Mouse (Mus musculus) adrenal gland, adult (tissue): Measurements from ENCODE around the gene Itfg1.
"Not testable (repeated sequence)": the region's sequence is repeated elsewhere in the genome, so short reads cannot be mapped to it uniquely, and the experiment has no call there.

Experiments
- DNase-seq, 2 experiments: peaks; one replicate each; pipeline ENCODE4 v3.0.0; 2022 to 2023; ENCODE audit warnings: low spot score in 1 of 2; ENCODE audit not compliant: inconsistent age in 2 of 2

The Itfg1 gene

DNA sequence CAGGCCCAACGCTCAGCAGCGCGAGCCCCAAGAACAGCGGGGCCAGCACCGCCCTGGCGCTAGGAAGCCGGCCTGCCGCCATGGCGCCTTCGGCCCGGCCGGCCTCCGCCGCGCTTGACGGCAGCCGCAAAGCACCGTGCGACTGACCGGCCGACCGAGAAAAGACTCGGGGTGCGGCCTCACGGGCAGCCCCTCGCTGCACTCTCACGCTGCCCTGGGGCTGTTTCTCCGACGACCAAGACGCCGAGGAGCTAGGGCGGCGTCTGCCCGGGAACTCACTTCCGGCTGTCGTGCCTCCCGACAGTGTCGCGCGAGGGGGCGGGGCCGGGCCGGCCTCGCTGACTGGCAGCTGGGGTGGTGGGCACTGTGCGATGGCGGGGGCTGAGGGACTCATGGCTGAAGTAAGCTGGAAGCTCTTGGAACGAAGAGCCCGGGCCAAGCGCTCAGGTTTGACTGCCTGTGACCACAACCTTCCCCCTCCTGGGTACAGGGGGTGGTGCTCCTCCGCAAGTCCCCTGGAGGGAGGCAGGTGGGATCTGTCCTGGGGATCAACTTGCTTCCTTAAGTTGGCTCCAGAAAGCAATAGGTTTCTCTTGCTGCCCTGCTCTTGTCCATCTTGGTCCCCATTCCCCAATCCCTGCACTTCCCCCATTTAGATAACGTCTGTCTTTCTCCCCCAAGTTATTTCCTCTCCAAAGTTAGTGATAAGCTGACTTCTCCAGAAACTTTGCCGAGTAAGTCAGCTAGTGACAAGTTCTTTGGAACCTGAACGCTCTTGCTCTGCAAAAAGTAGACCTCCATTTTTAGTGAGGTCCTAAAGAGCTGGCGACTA lies at the start of gene Itfg1, which contains the start of gene Phkb:
TSS of gene Itfg1 (minus strand) at position 265 of the 832 bp plus-strand sequence.
TSS of gene Phkb (plus strand) at position 303 of the 832 bp plus-strand sequence.
- DNase-seq = peak; percentile 92 to 98

DNA sequence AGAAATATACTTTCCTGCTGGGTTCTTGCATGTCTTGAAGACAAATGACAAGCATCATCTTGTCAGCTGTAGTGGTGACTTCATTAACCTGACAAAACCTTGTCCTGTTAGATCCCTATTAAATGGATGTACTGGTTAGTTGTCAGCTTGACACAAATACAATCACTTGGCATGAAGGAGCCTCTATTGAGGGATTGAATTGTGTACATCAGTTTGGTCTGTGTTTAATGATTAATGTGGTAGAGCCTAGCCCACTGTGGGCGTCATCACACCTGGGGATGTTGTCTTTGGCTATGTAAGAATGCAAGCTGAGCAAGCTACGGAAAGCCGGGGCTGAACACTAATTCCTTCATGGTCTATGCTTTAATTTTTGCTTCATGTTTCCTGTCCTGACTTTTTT lies 44.1 kb upstream of the Itfg1 start:
- no peak for DNase-seq

DNA sequence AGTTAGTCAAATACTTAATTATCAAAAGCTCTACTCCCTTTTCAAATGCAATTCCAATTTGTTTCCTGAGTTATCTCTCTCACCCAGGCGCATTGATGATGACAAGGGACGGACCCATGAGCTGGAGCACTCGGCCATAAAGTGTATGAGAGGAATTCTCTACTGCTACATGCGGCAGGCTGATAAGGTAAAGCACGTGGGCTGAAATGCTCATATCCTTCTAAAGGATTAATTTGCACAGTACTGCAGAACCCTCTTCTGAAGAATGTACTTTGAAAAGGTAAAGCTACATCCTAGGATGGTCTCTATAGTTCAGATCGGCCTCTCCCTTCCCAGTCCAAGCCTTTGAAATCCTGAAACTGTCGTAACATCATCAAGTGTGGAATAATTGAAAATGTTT lies 38.9 kb upstream of the Itfg1 start:
- DNase-seq = no peak

DNA sequence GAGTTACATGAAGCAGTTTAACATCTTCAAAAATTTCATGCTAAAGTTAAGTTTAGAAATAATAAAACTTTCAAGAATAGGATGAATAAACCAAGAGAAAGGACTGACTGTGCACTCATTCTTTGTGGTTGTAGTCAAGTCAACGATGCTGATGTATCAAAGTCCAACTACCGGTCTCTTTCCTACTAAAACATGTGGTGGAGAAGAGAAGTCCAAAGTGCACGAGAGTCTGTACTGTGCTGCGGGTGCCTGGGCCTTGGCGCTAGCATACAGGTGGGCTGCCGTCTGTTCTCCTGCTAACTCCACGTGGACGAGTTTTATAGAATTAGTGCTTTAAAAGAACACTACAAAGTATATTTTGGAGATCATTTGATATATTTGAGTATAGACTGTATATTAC lies 37.3 kb upstream of the Itfg1 start:
- no peak for DNase-seq

DNA sequence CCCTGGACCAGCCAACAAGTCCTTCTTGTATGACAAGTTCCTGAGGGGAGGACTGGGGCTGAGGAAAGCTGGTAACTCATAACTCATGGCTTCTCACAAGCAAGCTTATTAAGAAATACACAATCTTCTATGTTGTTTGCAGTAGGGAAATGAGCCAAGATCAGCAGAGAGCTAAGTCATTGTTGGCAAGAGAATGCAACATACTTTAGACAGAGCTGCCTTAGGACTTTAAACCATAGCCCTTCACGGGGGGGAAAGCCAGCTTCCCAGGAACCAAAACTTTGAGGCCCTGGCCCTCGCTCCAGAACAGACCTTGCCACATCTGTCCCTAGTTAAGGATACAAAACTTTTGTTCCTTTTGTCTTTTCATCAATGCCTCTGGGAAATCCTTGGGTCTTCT lies 30.9 kb upstream of the Itfg1 start:
- peak in 1 of 2 experiments; percentile 62 for DNase-seq

DNA sequence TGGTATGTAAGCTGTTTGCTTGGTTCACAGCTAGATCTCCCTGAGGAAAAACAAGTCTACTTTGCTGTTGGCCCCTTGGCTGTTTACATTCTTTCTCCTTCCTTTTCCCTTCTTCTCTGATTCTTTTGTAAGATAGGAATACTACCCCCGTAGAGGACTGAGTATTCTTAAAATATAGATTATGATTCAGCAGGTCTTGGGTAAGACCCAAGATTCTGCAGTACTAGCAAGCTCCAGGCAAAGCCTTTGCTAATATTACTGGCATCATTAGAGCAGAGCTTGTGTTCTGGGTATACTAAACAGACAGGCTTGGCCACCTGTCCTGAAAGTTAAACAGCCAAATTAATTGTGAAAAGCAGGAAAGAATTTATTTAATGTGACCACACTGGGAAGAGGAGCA lies 21.7 kb upstream of the Itfg1 start:
- DNase-seq = no peak

DNA sequence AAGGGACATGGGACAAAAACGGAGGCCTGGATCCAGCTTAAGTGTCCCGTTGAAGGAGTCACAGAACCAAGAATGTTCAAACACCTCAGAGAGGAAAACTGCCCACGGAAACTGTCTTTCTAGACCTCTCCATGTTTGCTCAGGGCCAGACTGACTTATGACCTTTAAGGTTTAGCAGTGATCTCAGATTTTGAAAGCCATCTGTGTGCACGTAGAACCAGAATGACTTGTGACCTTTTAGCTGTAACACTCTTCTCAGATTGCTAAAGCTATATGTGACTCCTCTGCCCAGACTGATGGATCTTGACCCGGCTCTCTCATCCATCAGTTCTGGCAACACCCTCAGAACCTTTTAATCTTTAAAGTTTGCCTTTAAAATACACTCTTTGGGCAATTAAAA lies 19.9 kb upstream of the Itfg1 start:
- DNase-seq = peak in 1 of 2 experiments; percentile 31

DNA sequence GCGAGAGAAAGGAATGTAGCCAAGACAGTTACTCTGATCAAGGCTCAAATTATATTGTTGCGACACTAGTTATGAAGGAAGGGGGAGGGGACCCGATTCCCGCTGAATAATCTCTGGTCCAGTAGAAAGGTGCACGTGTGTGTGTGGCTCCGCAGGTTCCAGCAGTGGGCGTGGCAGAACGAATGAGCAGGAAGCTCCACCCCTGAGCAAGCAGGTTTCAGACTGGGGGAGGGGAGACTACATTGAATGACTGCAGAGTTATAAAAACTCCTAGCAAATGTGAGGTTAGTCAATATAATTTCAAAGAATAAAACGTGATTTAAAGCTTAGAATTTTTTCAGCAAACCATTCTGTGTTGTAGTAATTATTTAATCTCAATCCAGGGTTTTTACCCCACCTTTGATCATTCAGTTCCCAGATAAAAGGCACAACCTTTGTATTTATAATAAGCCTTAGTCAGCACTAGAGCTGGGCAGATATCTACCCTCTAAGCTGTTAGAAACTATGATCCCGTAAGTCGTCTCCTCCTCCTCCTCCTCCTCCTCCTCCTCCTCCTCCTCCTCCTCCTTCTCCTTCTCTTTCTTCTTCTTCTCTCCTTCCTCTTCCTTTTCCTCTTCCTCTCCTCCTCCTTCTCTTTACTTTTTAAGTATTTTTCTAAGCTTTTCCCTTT lies 16.6 kb upstream of the Itfg1 start:
- not testable (repeated sequence) for DNase-seq

DNA sequence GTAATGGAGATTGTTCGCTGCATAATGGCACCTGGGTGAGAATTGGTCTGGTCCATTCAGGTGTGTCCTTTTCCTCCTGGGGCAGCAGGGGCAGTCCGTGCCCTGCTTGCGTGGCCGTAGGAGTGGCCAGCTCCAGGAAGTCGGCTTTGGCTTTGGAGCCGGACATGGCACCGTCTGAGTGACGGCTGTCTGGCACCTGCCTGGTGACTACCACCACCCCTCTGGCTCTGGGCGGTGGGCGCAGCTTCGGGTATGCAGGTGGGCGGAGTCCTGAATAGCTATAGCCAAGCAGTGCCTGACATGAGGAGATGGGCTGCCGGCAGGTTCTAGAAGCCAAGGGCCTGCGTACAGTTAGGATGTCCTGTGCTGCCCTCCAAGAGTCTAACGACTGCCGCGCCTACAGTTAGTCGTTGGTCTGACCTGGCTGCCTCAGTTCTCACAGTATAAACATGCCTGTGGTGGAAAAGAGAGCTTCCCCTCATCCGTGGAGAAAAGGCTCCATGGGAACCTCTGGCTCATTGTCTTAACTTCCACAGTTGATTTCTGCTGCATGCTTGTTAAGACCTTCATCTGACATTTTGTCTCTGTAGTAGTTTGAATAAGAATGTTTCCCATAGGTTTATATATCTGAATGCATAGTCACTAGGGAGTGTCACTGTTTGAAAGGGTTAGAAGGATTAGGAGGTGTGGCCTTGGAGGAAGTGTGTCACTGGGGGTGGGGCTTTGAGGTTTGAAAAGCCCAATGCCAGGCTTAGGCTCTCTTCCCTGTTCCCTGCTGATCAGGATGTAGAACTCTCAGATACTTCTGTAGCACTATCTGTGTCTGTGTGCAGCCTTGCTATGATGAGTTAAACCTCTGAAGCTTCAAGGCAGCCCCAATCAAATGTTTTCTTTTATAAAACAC lies 13.8 kb upstream of the Itfg1 start:
- DNase-seq = no peak

DNA sequence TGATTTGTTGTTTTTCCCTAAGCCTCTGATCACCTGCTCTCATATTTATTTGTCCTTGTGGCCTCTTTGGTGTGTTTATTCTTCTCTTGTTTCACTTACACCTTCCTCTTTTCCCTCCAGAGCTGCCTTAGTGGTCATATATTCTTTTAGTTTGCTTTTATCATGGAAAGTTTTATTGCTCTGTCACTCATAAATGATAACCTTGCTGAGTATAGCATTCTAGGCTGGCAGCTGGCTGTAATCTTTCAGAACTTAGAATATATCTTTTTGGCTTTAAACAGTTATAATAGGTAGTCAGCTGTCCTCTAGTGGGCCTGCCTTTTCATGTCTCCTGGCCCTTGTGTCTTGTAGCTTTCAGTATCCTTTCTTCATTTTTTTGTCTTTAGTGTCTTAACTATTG lies 5.2 kb upstream of the Itfg1 start:
- no peak for DNase-seq

DNA sequence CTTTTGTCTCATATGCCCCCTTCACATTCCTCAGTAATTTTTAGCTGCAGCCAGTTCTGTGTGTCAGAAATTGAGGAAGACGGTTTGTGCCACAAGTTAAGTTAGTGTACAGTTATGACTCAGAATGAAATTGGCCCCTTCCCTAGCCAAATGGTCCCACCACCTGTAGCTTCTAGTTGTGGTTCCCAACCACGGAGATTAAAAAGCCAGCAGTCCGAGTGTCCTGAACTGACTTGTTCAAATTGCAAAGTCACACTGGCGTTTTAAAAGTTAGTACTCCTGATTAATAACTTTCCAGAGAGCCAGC lies 721 bp upstream of the Itfg1 start:
- peak in 1 of 2 experiments; percentile 15 for DNase-seq

DNA sequence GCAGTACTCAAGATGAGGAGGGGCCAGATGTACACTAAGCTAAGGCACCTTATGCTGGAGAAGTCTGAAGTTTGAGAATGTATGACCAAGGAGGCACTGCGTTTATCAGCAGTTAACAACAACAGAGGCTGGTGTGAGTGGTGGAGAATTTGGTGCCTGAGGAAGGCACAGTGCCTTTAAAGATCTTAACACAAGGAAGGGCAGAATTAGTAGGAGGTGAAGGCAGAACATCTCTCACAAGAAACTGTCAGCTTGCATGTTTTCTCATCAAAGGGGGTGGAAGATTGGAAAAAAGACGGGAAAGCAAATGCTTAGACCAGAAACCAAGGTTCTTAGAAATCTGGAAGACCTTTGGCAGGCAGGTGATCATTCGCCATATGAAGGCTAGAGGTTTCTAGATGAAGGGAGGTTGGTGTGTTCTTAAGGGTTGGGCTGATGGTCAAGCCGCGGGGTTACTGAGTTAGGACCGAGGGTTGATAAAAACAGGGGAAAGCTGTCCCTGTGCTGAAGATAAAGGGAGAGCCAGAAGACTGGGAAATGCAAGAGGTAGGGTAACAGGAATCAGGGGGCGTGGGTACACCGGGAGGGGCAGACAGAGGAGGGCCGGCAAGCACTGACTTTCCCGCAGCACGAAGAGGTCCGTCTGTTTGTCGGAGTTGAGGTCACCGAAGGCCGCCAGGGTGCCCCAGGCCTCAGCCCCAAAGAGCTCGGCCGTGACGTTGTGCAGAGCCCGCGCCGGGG lies 635 bp downstream of the Itfg1 start:
- DNase-seq = no peak

DNA sequence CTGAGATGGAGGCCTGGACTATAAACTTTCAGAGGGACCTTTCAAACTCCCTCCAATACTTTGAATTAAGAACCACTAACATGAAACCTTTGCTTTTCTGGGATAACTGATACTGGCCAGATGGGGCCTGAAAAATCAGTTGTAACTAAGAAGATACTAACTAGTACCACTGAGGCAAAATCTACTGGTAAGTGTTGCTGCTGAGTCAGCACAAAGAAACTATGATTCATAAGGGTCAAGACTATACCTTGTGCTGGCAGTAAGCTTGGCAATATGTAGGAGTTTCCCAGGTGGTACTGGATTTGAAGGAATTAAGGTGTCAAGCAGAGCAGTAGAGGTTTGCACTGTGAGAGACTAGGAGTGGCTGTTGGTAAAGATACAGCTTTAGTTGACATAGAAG lies 27.1 kb downstream of the Itfg1 start:
- DNase-seq = no peak

DNA sequence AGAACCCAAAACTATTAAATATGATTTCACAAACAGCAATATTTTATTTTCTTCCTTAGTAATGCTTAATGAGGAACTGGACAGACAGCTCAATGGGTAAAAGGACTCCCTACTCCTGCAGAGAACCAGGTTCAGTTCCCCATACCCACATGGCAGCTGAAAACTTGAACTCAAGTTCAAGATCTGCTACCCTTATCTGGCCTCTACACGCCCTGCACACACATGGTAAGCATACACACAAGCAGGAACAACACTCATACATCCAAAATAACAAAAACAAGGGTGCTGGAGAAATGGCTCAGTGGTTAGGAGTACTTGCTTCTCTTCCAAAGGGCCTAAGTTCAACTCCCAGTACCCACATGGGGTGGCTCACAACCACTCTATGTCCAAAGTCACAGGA lies 39.3 kb downstream of the Itfg1 start:
- DNase-seq = no peak

DNA sequence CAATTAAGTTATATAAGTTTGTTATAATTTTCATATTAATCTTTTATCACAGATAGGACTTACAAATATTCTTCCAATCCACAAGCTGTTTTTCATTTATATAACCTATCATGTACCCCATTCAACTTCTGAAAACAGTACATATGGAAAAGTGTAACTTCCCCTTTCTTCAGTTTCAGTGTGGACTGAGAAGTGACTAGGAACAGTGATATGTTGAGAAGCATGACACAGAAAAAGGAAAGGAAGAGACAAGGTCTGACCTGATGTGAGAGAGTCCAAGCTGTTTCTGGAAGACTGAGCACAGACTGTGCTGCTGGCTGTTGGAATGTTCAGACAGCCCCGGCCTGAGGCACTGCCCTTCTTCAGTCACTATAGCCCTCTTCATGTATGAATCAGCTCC lies 40.6 kb downstream of the Itfg1 start:
- DNase-seq = no peak

DNA sequence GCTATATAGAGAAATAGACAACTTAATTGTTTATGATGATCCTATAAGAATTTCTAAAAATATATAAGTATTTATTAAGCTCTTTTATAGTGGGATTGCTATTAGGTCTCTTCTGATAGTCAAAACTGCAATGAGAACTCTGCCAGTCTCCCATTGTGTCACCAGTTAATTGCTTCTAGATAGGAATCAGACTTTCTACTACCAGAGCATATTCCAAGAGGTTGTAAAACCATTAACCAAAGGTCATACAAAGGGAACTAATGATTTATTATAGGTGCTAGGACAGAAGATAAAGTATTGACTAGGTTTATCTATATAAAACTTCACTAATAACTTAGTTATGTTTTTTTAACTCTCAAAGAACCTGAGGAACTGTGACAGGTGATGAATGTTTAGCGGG lies 44.3 kb downstream of the Itfg1 start:
- not testable (repeated sequence) for DNase-seq

DNA sequence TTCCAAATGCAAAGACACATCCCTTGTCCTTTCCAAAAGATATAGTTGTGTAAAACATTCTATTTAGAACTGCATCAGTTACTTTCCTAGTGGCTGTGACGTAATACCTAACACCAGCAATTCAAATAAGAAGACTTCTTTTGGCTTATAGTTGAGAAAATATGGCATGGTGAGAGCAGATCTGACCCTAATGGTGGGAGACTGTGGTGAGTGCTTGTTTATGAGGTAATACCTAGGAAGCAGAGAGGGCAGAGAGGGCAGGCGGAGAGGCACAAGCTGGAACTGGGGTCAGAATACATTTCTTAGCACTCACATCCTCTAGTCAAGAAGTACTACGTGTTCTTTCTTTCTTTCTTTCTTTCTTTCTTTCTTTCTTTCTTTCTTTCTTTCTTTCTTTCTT lies 52.4 kb downstream of the Itfg1 start:
- DNase-seq = no peak

DNA sequence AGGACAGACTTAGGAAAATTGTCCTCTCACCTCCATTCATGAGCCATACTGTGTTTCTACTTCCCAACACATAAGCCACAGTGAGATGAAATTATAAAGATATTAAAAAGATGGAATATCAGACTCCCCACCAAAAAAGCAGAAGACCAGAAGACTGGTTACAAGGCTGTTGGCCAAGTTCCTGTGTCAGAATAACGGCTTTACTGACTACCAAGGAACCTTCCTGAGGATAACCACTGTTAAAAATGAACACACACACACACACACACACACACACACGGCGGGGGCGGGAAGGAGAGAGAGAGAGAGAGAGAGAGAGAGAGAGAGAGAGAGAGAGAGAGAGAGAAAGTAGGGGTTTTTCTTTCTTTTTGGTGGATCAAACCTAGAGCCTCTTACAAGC lies 52.8 kb downstream of the Itfg1 start:
- no peak for DNase-seq

DNA sequence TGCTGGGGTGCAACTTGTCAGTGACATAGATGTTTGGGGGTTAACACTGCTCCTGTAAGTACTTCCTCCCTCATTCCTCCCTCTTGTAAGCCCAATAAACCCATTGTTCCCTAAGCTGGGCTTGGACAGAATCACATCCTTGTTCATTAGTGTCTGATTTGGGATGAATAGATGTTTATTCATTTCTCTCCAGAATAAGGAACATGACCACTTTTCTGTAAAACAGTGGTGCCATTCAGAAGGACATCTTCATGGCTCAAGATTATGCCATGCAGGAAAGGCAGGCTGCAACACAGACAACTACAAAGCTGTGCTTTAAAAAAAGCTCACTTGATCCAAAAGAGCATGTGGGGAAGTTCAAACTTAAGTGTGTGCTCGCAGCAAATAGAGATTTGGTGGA lies 55.2 kb downstream of the Itfg1 start:
- no peak for DNase-seq

DNA sequence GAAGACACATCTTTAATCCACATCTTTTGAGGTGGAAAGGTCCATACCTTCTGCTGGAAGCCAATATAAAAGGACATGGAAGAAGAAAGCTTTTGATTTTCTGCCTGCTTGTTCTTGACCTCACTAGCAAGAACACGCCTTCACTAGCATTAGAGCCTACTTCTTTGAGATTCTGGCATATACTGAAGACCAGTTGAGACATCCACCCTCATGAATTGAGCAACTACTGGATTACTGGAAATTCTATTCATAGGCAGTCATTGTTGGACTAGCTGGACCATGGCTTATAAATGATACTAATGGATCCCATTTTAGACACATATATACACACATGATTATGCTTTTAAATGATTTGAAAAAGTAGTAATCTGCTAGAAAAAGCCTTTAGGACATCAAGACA lies 56.9 kb downstream of the Itfg1 start:
- DNase-seq = no peak

DNA sequence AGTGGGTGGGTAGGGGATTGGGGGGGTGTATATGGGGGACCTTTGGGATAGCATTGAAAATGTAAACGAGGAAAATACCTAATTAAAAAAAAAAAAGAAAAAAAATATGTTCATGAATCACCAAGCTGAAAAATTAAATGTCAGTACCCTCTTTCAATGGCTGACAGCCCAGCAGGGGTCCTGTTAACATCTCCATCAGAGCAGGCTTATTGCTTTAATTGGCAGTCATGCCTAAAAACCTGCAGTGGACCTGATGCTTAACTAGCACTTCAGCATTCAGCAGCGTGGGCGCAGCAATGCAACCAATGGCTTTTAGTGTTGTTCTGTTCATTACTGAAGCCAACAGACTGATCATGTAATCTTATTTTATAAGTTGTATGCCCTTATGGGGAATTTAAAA lies 60.6 kb downstream of the Itfg1 start:
- no peak for DNase-seq
